Mouse (Mus musculus): ENCODE data around the gene Avpr2. TPM values are rescaled to one million over a fixed set of nuclear protein-coding genes. Genes with fewer than 3 reads are reported as not detected.

The Avpr2 gene
- polyA plus RNA-seq (2014; fragmentation: Illumina TruSeq; extraction: RNeasy Lipid Tissue Mini Kit (QIAGEN cat#74804); ENCODE audit: low read depth, low replicate concordance), result not detected

DNA sequence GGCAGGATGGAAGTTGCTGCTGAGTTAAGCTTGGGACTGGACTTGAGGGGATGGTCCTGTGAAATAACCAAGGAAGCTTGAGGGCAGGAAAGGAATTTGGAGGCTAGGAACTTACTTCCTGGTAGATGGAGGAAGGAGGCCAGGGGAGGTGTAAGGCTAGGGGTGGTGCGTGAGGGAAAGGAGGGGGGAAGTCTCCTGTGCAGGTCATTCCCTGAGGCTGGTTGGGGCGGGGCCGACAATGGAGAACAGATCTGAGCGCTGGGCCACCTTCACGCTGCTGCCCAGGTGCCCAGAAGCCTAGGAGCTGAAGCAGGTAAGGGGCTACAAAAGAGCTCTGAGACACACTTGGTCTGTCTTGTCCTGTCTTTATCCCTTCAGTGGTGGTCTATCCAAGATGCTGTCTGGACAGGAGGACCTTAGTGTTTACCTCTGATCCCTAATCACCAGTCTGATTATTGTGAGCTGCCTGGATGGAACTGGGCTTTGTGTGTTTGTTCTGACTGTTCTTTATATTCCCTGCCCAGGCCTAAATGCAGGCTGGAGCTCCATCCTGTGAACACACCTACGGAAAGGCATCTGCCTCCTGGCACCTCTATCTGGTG lies at the start of gene Avpr2:
Gene Avpr2, plus strand, starts transcription at position 552 of the 602 bp plus-strand sequence.

DNA sequence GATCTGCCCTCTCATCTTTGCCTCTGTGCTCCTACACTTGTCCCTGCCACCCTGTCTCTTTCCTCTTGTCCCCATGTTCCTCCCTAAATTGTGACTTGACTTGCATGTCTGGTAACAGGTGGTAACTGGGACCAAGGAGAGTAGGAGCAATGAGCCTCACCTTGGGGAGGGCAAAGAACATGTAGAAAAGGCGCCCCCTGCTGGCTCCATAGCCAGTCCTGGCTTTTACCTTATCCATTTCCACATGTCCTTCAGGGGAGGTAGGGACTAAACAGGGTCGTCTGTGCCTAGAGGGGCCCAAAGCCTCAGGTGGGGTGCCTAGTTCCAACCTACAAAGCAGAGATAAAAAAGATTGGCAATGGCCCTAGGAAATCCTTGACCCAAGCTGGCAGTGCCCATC lies 3.8 kb downstream of the Avpr2 start, which contains the start of gene L1cam:
Gene L1cam, minus strand, starts transcription at position 387 of the 400 bp plus-strand sequence.

DNA sequence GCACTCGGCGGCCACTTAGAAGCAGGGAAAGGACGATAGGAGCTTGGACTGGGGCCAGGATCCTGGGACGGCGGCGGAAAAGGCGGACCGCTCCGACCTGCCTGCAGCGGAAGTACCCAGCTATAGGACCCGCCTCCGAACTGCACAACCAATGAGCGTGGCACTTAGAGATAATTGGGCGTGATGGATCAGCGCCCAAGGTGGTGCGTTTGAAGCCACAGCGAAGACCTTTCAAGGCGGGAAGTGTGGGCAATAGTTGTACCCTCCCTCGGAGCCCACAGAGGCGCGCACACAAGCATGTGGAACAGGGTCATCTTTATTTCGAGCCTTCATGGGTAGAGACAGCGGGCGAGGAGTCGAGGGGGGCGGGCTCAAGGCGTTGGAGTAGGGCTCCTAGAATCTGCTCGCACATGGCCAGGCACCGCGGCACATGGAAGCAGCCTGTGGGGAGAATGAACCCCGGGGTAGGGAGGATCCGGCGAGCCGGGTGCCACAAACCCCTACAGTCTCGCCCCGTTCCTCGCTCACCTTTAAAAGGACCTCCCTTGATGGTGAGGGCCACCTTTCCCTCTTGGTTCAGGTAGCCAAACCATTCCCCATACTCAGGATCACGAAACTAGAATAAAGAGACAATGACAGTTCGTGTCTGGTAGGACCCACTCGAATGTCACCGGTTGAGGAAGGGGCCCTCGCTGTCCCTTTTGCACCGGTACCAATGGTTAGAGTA lies 30.1 kb downstream of the Avpr2 start, which contains the start of the genes Arhgap4 and Naa10:
Gene Arhgap4, minus strand, starts transcription at position 48 of the 727 bp plus-strand sequence.
Gene Naa10, minus strand, starts transcription at position 122 of the 727 bp plus-strand sequence.

DNA sequence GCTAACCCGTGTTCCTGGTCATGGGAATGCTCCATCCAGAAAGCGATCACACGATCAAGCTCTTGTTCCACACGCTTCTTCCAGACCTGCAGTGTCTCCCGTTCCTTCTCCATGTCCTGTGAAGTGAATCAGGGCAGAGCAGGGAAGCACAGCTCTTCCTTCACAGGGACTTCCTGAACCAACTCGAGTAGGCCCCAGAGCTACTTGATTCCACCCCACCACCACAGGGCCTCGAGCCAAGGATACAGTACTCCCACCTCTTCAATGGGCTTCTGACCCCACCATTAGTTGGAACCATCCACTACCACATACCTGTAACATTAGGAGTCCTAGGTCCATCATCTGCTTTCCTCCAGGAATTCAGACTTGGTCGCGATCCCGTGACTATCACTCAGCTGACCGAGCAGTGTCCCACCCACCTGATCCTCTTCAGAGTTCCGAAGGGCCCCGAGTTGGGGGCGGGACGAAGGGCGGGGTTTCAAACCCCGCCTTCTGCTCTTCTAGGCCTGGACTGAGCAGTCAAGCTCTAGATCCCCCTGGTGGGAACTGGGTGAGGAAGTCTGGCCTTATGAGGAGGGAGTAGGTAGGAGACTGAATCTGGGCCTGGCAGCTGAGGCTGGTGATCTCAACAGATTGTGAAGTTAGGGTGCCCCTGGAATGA lies 38.6 kb downstream of the Avpr2 start, which contains the start of gene Renbp:
Gene Renbp, minus strand, starts transcription at position 449 of the 661 bp plus-strand sequence.

Other genes with a start within 250 kb of the Avpr2 start
- gene Pnck, start 232.0 kb upstream of the Avpr2 start, polyA plus RNA-seq (2014; fragmentation: Illumina TruSeq; extraction: RNeasy Lipid Tissue Mini Kit (QIAGEN cat#74804); ENCODE audit: low read depth, low replicate concordance), result 9.6 TPM
- 174 TPM for gene Slc6a8, start 219.0 kb upstream of the Avpr2 start, polyA plus RNA-seq (2014; fragmentation: Illumina TruSeq; extraction: RNeasy Lipid Tissue Mini Kit (QIAGEN cat#74804); ENCODE audit: low read depth, low replicate concordance)
- 79.9 TPM for gene Bcap31, start 175.9 kb upstream of the Avpr2 start, polyA plus RNA-seq (2014; fragmentation: Illumina TruSeq; extraction: RNeasy Lipid Tissue Mini Kit (QIAGEN cat#74804); ENCODE audit: low read depth, low replicate concordance)
- 23.0 TPM for gene Abcd1, start 175.5 kb upstream of the Avpr2 start, polyA plus RNA-seq (2014; fragmentation: Illumina TruSeq; extraction: RNeasy Lipid Tissue Mini Kit (QIAGEN cat#74804); ENCODE audit: low read depth, low replicate concordance)
- 3.2 TPM for gene Plxnb3, start 135.0 kb upstream of the Avpr2 start, polyA plus RNA-seq (2014; fragmentation: Illumina TruSeq; extraction: RNeasy Lipid Tissue Mini Kit (QIAGEN cat#74804); ENCODE audit: low read depth, low replicate concordance)
- gene Srpk3, start 117.7 kb upstream of the Avpr2 start, polyA plus RNA-seq (2014; fragmentation: Illumina TruSeq; extraction: RNeasy Lipid Tissue Mini Kit (QIAGEN cat#74804); ENCODE audit: low read depth, low replicate concordance), result 40.2 TPM
- 838 TPM for gene Idh3g, start 105.2 kb upstream of the Avpr2 start, polyA plus RNA-seq (2014; fragmentation: Illumina TruSeq; extraction: RNeasy Lipid Tissue Mini Kit (QIAGEN cat#74804); ENCODE audit: low read depth, low replicate concordance)
- 99.4 TPM for gene Ssr4, start 105.1 kb upstream of the Avpr2 start, polyA plus RNA-seq (2014; fragmentation: Illumina TruSeq; extraction: RNeasy Lipid Tissue Mini Kit (QIAGEN cat#74804); ENCODE audit: low read depth, low replicate concordance)
- gene Pdzd4, start 67.1 kb upstream of the Avpr2 start, polyA plus RNA-seq (2014; fragmentation: Illumina TruSeq; extraction: RNeasy Lipid Tissue Mini Kit (QIAGEN cat#74804); ENCODE audit: low read depth, low replicate concordance), result 1.2 TPM
- 2.0 TPM for gene L1cam, start 4.0 kb downstream of the Avpr2 start, polyA plus RNA-seq (2014; fragmentation: Illumina TruSeq; extraction: RNeasy Lipid Tissue Mini Kit (QIAGEN cat#74804); ENCODE audit: low read depth, low replicate concordance)
- 1.8 TPM for gene Arhgap4, start 29.8 kb downstream of the Avpr2 start, polyA plus RNA-seq (2014; fragmentation: Illumina TruSeq; extraction: RNeasy Lipid Tissue Mini Kit (QIAGEN cat#74804); ENCODE audit: low read depth, low replicate concordance)
- gene Naa10, start 29.8 kb downstream of the Avpr2 start, polyA plus RNA-seq (2014; fragmentation: Illumina TruSeq; extraction: RNeasy Lipid Tissue Mini Kit (QIAGEN cat#74804); ENCODE audit: low read depth, low replicate concordance), result 66.2 TPM
- gene Renbp, start 38.7 kb downstream of the Avpr2 start, polyA plus RNA-seq (2014; fragmentation: Illumina TruSeq; extraction: RNeasy Lipid Tissue Mini Kit (QIAGEN cat#74804); ENCODE audit: low read depth, low replicate concordance), result 5.6 TPM
- gene Hcfc1, start 74.3 kb downstream of the Avpr2 start, polyA plus RNA-seq (2014; fragmentation: Illumina TruSeq; extraction: RNeasy Lipid Tissue Mini Kit (QIAGEN cat#74804); ENCODE audit: low read depth, low replicate concordance), result 32.9 TPM
- 71.6 TPM for gene Irak1, start 131.8 kb downstream of the Avpr2 start, polyA plus RNA-seq (2014; fragmentation: Illumina TruSeq; extraction: RNeasy Lipid Tissue Mini Kit (QIAGEN cat#74804); ENCODE audit: low read depth, low replicate concordance)
- not detected for gene Opn1mw, start 235.4 kb downstream of the Avpr2 start, polyA plus RNA-seq (2014; fragmentation: Illumina TruSeq; extraction: RNeasy Lipid Tissue Mini Kit (QIAGEN cat#74804); ENCODE audit: low read depth, low replicate concordance)
- 20.1 TPM for gene Mecp2, start 243.3 kb downstream of the Avpr2 start, polyA plus RNA-seq (2014; fragmentation: Illumina TruSeq; extraction: RNeasy Lipid Tissue Mini Kit (QIAGEN cat#74804); ENCODE audit: low read depth, low replicate concordance)

Data from heart, adult 10 weeks (tissue).